Mouse (Mus musculus) cerebellum, adult 8-10 months (tissue): ENCODE measurements around the gene Sorbs1.

Experiments used
- DNase-seq: peaks from one replicate; pipeline ENCODE4 v3.0.0; 2022

Gene Sorbs1

GRCm38 (mm10) chr19:40404582-40404981 is 109.0 kb downstream of the Sorbs1 start:
- DNase-seq = no peak

GRCm38 (mm10) chr19:40403999-40404398 is 109.6 kb downstream of the Sorbs1 start:
- no peak for DNase-seq

- no peak for DNase-seq
These were observed 111.2 kb downstream of the Sorbs1 start for GRCm38 (mm10) chr19:40402155-40402963.

GRCm38 (mm10) chr19:40401213-40401612 is 112.4 kb downstream of the Sorbs1 start:
- DNase-seq = no peak

- no peak for DNase-seq
These were observed 113.1 kb downstream of the Sorbs1 start for GRCm38 (mm10) chr19:40400426-40401030.

- DNase-seq = peak; percentile 63
These were observed 117.6 kb downstream of the Sorbs1 start for GRCm38 (mm10) chr19:40395757-40396661.

GRCm38 (mm10) chr19:40395321-40395695 is 118.3 kb downstream of the Sorbs1 start:
- no peak for DNase-seq

- no peak for DNase-seq
These were observed 118.8 kb downstream of the Sorbs1 start for GRCm38 (mm10) chr19:40394555-40395320.

GRCm38 (mm10) chr19:40392795-40393392 is 120.7 kb downstream of the Sorbs1 start:
- no peak for DNase-seq

- peak; percentile 86 for DNase-seq
These were observed 122.1 kb downstream of the Sorbs1 start for GRCm38 (mm10) chr19:40391469-40391868.

GRCm38 (mm10) chr19:40386916-40387315 is 126.7 kb downstream of the Sorbs1 start:
- DNase-seq = no peak

GRCm38 (mm10) chr19:40385334-40385733 is 128.2 kb downstream of the Sorbs1 start:
- no peak for DNase-seq

- DNase-seq = no peak
These were observed 129.6 kb downstream of the Sorbs1 start for GRCm38 (mm10) chr19:40383931-40384330.

GRCm38 (mm10) chr19:40380656-40381055 is 132.9 kb downstream of the Sorbs1 start:
- no peak for DNase-seq

- DNase-seq = no peak
These were observed 133.6 kb downstream of the Sorbs1 start for GRCm38 (mm10) chr19:40380005-40380404.

- DNase-seq = no peak
These were observed 134.5 kb downstream of the Sorbs1 start for GRCm38 (mm10) chr19:40379081-40379480.

GRCm38 (mm10) chr19:40377632-40378031 is 135.9 kb downstream of the Sorbs1 start:
- DNase-seq = no peak

GRCm38 (mm10) chr19:40376566-40377281 is 136.9 kb downstream of the Sorbs1 start:
- DNase-seq = no peak

- DNase-seq = no peak
These were observed 138.9 kb downstream of the Sorbs1 start for GRCm38 (mm10) chr19:40374720-40375119.

GRCm38 (mm10) chr19:40372679-40373078 is 140.9 kb downstream of the Sorbs1 start:
- no peak for DNase-seq

GRCm38 (mm10) chr19:40371866-40372265 is 141.7 kb downstream of the Sorbs1 start:
- DNase-seq = no peak
